Mouse (Mus musculus) stomach, postnatal 0 days (tissue): ENCODE data around the gene Slc38a11. TPM values are rescaled to one million over a fixed set of nuclear protein-coding genes. Genes with fewer than 3 reads are reported as not detected.
A peak's percentile ranks its signal among the peaks of the same experiment; 100 is the strongest.

Source experiments
- ATAC-seq: fragments of 200-750 bp; cut with Nextera tagmentation; 2 replicates; pipeline ENCODE4 v1.8.0; 2017; ENCODE audit not compliant: low FRiP score, low TSS enrichment
- DNase-seq: peaks from one replicate; pipeline ENCODE4 v3.0.0-alpha.2; 2016; ENCODE audit warnings: low spot score
- H3K27ac ChIP-seq: fragments of 300-500 bp; sonication (generic); replicated peaks from 2 replicates; pipeline ENCODE4 v1.5.1; 2014; ENCODE audit warnings: mild to moderate bottlenecking, control low read depth
- H3K27me3 ChIP-seq: fragments of 300-500 bp; sonication (generic); 2 replicates; pipeline ENCODE4 v1.6.1; 2014; ENCODE audit warnings: low read length; ENCODE audit not compliant: control insufficient read depth, insufficient read depth
- H3K36me3 ChIP-seq: fragments of 300-500 bp; sonication (generic); 2 replicates; pipeline ENCODE4 v1.6.1; 2014; ENCODE audit warnings: low read length, mixed read lengths; ENCODE audit not compliant: control insufficient read depth, insufficient read depth
- H3K4me1 ChIP-seq: fragments of 300-500 bp; sonication (generic); replicated peaks from 2 replicates; pipeline ENCODE4 v1.6.1; 2014; ENCODE audit warnings: antibody characterized with exemption; ENCODE audit not compliant: control insufficient read depth, insufficient read depth
- H3K4me2 ChIP-seq: fragments of 300-500 bp; sonication (generic); replicated peaks from 2 replicates; pipeline ENCODE4 v1.6.1; 2014; ENCODE audit warnings: low read depth, mild to moderate bottlenecking, control low read depth, moderate library complexity
- H3K4me3 ChIP-seq: fragments of 300-500 bp; sonication (generic); 2 replicates; pipeline ENCODE4 v1.5.1; 2014; ENCODE audit warnings: low read depth, low read length, control low read depth
- H3K9ac ChIP-seq: fragments of 300-500 bp; sonication (generic); 2 replicates; pipeline ENCODE4 v1.6.1; 2014; ENCODE audit warnings: mild to moderate bottlenecking, low read length, control low read depth, mixed read lengths
- H3K9me3 ChIP-seq: fragments of 300-500 bp; sonication (generic); 2 replicates; pipeline ENCODE4 v1.6.1; 2016; ENCODE audit warnings: low read length; ENCODE audit not compliant: control insufficient read depth
- CTCF ChIP-seq: IDR thresholded peaks from 2 replicates; pipeline ENCODE4 v1.5.1; 2016; ENCODE audit warnings: antibody characterized with exemption, low read depth, mild to moderate bottlenecking, moderate library complexity
- EP300 ChIP-seq: optimal IDR thresholded peaks from 2 replicates; pipeline ENCODE3; 2016; ENCODE audit warnings: antibody characterized with exemption
- WGBS: fragments of 180-500 bp; shearing (Covaris S2); extraction: QIAGEN DNeasy Blood & Tissue Kit; methylation state at CpG from one replicate; pipeline ENCODE4 v1.1.7; 2014; 5-methylcytosine and 5-hydroxymethylcytosine counted together
- polyA plus RNA-seq: library from polyadenylated mRNA; unstranded; fragments of >200 nt; fragmentation: Nextera tagmentation; extraction: Ambion mirVana; gene quantifications from 2 replicates; pipeline ENCODE4 v1.2.1, GENCODE M21; 2015

Gene Slc38a11
- polyA plus RNA-seq, 1 experiment from 2014 or later = 0.50 TPM

DNA sequence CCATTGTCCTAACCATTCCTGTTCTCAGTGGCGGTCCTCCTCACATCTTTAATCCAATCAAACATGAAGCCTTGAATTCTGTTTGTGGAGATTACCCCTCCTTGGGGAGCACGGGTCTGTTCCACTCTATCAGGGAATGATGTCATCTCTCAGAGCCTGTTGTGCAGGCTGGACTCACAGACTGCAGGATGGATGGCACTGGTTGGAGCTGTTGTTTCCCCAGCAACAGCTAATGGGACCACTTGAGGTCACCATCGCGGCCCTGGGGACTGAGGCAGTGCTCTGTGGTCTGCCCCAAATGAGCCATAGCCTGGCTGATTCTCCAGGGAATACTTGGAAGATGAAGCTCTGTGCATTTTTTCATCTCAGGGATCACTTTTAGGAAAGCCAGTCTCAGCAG lies 29.2 kb upstream of the Slc38a11 start:
- TF ChIP-seq EP300 (no peak), CTCF (no peak)
- Histone ChIP-seq H3K27ac (no peak overlapping the region), H3K9ac (no peak overlapping the region), H3K4me3 (no peak overlapping the region), H3K27me3 (no peaks in the 10 kb centered on the region), H3K9me3 (no peaks in the 10 kb centered on the region), H3K4me2 (no peak overlapping the region), H3K4me1 (no peaks in the 10 kb centered on the region), H3K36me3 (no peaks in the 10 kb centered on the region)
- DNase-seq = no peak
- ATAC-seq = no peak
- 66% methylated on average over 4 of the region's 4 CpGs for WGBS

DNA sequence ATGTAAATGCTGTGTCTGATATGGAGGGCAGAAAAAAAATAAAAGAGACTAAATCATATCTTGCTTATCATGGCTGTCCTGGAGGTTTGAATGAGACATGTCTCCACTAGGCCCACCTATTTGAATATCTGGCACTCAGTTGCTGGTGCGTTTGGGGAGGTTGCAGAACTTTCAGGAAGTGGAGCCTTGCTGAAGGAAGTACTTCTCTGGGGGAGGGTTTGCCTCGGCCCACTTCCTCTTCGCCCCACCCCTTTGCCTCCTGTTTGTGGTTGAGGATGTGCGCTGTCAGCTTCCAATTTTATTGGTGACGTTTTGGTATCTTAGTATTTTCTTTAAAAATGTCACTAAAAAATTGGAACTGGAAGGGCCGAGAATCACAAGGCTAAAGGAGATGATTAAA lies 27.5 kb upstream of the Slc38a11 start:
- Histone ChIP-seq H3K9me3 (no peaks in the 10 kb centered on the region), H3K4me3 (no peak overlapping the region), H3K27ac (no peak overlapping the region), H3K9ac (no peak overlapping the region), H3K4me1 (no peaks in the 10 kb centered on the region), H3K36me3 (no peaks in the 10 kb centered on the region), H3K27me3 (no peaks in the 10 kb centered on the region), H3K4me2 (no peak overlapping the region)
- DNase-seq (no peak), ATAC-seq (no peak)
- 80% methylated on average over 6 of the region's 6 CpGs for WGBS
- TF ChIP-seq EP300 = no peak
- TF ChIP-seq CTCF = no peak

DNA sequence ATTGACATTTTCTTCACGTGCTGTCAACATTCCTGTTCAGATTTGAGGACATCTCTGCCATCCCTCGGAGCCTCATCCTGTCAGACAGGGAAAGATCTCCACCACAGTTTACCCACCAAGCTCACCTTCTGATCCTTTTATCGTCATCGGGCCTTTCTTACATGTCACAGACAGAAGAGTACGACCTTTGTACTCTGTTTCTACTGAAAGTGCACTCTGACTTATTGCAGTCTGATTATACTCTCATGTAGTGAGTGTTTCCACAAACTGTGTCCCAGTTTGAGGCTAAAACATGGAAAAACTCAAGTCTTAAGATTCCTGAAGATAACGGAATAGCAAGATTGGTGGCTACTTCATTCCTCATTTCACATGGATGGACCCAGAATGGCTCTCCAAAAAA lies 21.0 kb upstream of the Slc38a11 start:
- Histone ChIP-seq H3K4me1 (no peaks in the 10 kb centered on the region), H3K4me2 (no peak overlapping the region), H3K27ac (no peak overlapping the region), H3K9me3 (no peaks in the 10 kb centered on the region), H3K27me3 (no peaks in the 10 kb centered on the region), H3K36me3 (no peaks in the 10 kb centered on the region), H3K9ac (no peak overlapping the region), H3K4me3 (no peak overlapping the region)
- DNase-seq (no peak), ATAC-seq (no peak)
- TF ChIP-seq EP300 (no peak), CTCF (no peak)
- WGBS = 76% methylated on average over 6 of the region's 6 CpGs

DNA sequence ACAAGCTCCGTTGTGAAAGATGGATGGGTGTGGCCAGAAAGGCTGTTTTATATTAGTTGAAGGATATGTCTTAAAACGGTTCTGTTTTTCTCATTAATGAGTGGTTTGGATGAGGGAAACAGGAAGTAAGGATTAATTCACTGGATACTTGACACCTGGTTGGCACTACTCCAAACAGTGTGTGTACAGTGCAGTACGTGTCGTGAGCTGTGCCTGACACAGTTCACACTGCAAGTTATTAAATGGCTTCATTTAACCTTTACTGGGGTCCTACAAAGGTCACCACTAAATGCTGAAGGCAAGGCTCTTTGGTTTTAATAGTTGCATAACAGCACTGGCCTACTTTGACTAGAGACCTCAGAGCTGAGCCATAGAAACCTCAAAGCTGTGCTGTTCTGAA lies 18.7 kb upstream of the Slc38a11 start:
- peak; percentile 31 for DNase-seq
- H3K9ac ChIP-seq = no peak overlapping the region
- 0 out of 2 replicates have a peak, but pooled peaks have one; percentile 71 for ATAC-seq
- WGBS = 3% methylated on average over 4 of the region's 4 CpGs
- no peak overlapping the region for H3K4me3 ChIP-seq
- no peaks in the 10 kb centered on the region for H3K27me3 ChIP-seq
- H3K4me2 ChIP-seq = no peak overlapping the region
- no peaks in the 10 kb centered on the region for H3K36me3 ChIP-seq
- H3K27ac ChIP-seq = no peak overlapping the region
- TF ChIP-seq EP300 (no peak), CTCF (no peak)
- no peaks in the 10 kb centered on the region for H3K9me3 ChIP-seq
- H3K4me1 ChIP-seq = no peaks in the 10 kb centered on the region

DNA sequence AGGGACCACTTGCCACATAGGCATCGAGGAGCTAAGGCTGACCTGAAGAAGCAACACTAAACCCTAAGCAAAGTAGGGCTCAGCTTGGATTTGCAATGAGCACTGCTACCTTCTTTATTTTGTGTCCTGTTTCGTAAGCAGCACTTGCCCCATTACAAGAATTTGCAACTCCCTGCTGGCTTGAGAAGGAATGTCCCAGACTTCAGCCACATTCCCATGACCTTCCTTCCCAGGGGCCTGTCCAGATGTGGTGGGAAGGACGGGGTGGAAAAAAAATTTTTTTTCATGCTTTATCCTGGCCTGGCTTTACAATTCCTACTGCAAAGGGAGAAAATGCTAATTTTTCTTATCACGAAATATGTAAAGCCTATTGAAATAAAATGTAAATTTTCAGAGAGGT lies 14.6 kb upstream of the Slc38a11 start:
- H3K9ac ChIP-seq = no peak overlapping the region
- H3K4me2 ChIP-seq = no peak overlapping the region
- no peaks in the 10 kb centered on the region for H3K27me3 ChIP-seq
- no peaks in the 10 kb centered on the region for H3K4me1 ChIP-seq
- no peak for ATAC-seq
- H3K36me3 ChIP-seq = no peaks in the 10 kb centered on the region
- no peak overlapping the region for H3K4me3 ChIP-seq
- H3K27ac ChIP-seq = no peak overlapping the region
- WGBS = 73% methylated on average over 4 of the region's 4 CpGs
- no peak for TF ChIP-seq CTCF
- TF ChIP-seq EP300 = no peak
- DNase-seq = no peak
- no peaks in the 10 kb centered on the region for H3K9me3 ChIP-seq

DNA sequence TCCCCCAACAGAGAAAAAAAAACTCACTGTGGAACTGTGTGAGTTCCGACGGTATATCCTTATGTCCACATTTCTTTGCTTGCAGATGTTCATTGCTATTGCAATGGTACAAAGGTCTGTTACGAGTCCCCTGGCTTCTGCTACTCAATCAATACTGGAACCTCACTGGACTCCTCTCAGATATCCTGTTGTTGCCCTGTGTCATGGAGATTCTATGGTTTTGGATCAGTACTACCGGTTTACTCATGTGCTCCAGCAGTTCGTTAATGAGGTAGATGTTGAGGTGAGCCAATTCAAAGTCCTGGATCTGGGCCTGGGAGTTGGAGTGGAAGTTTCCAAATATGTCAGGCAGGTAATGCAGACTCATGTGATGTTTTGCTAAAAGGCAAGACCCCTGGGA lies 10.6 kb upstream of the Slc38a11 start:
- Histone ChIP-seq H3K4me3 (no peak overlapping the region), H3K9me3 (no peaks in the 10 kb centered on the region), H3K36me3 (no peaks in the 10 kb centered on the region), H3K27me3 (no peaks in the 10 kb centered on the region), H3K4me2 (no peak overlapping the region), H3K9ac (no peak overlapping the region), H3K27ac (no peak overlapping the region), H3K4me1 (no peaks in the 10 kb centered on the region)
- ATAC-seq (no peak), DNase-seq (no peak)
- no peak for TF ChIP-seq EP300
- no peak for TF ChIP-seq CTCF
- 67% methylated on average over 5 of the region's 5 CpGs for WGBS
